Comparison of ENCODE assay signal across 7 mouse cellular contexts in genomic region chr13:95221882-95222568, GRCm38 (mm10). TPM values are rescaled to one million over a fixed set of nuclear protein-coding genes. Genes with fewer than 3 reads are reported as not detected.
DNase-seq lines count a peak whose midpoint lies in the region; ATAC-seq and TF ChIP-seq lines count a peak whose summit lies in the region.

No protein-coding gene starts in this region.

- no peak for ATAC-seq in lung, embryonic 14.5 days (ENCODE audit: insufficient read depth)
- no peak; the same call in 1 of the 2 replicates for ATAC-seq in midbrain, embryonic 14.5 days (ENCODE audit: low FRiP score, low TSS enrichment)
- no peak for ATAC-seq in activated CD4-positive, CD25-positive, alpha-beta regulatory T cell, adult 4 months

- peak overlapping the region; percentile 61 for H3K4me3 ChIP-seq in lung, embryonic 14.5 days (ENCODE audit: low read depth, low read length)
- H3K4me3 ChIP-seq in embryonic fibroblast, embryonic 13.5 days (ENCODE audit: insufficient read depth, low read length): peak overlapping the region; percentile 46
- peak overlapping the region; percentile 89 for H3K4me3 ChIP-seq in layer of hippocampus, adult 2 months
- H3K4me3 ChIP-seq in midbrain, embryonic 14.5 days (replicated peaks; ENCODE audit: low read depth, low read length): peak overlapping the region; percentile 65

- H3K27me3 ChIP-seq in lung, embryonic 14.5 days (ENCODE audit: insufficient read depth, low read length): peaks cover 27% of the 10 kb centered on the region
- peaks cover 7% of the 10 kb centered on the region; the same call in 1 of the 2 replicates for H3K27me3 ChIP-seq in midbrain, embryonic 14.5 days (ENCODE audit: control insufficient read depth, insufficient read depth, low read length)

- 4% methylated on average over 24 of the region's 24 CpGs for WGBS in lung, embryonic 14.5 days
- WGBS in midbrain, embryonic 14.5 days: 3% methylated on average over 24 of the region's 24 CpGs

- H3K9me3 ChIP-seq in lung, embryonic 14.5 days (ENCODE audit: low read depth, low read length): no peaks in the 10 kb centered on the region
- H3K9me3 ChIP-seq in midbrain, embryonic 14.5 days (ENCODE audit: control insufficient read depth, low read length): no peaks in the 10 kb centered on the region

- no peak for DNase-seq in lung, embryonic 14.5 days
- no peak for DNase-seq in lung, adult 18-20 months
- DNase-seq in layer of hippocampus, adult 2 months (ENCODE audit: low spot score in 2 of 2): peak; percentile 23 to 29
- DNase-seq in midbrain, embryonic 14.5 days: peak; percentile 41
- DNase-seq in spleen, postnatal 4 days (ENCODE audit: low spot score in 2 of 2): no peak

- no peak for TF ChIP-seq POLR2A in embryonic fibroblast, embryonic 13.5 days (IDR thresholded peaks at IDR 0.05; ENCODE audit: low read depth, low read length)

- peak overlapping the region; percentile 57 for H3K9ac ChIP-seq in lung, embryonic 14.5 days
- H3K9ac ChIP-seq in midbrain, embryonic 14.5 days (replicated peaks; ENCODE audit: low read length): peak overlapping the region; percentile 60

- no peaks in the 10 kb centered on the region for H3K4me1 ChIP-seq in lung, embryonic 14.5 days (ENCODE audit: insufficient read depth)
- peaks cover 8% of the 10 kb centered on the region for H3K4me1 ChIP-seq in embryonic fibroblast, embryonic 13.5 days (ENCODE audit: control insufficient read depth, insufficient read depth, low read length)
- no peaks in the 10 kb centered on the region for H3K4me1 ChIP-seq in midbrain, embryonic 14.5 days (ENCODE audit: control insufficient read depth, insufficient read depth, low read length)

- no peaks in the 10 kb centered on the region for H3K36me3 ChIP-seq in lung, embryonic 14.5 days (ENCODE audit: insufficient read depth)
- H3K36me3 ChIP-seq in midbrain, embryonic 14.5 days (ENCODE audit: control insufficient read depth, insufficient read depth, low read length): no peaks in the 10 kb centered on the region

- H3K4me2 ChIP-seq in lung, embryonic 14.5 days: peak overlapping the region; percentile 98
- H3K4me2 ChIP-seq in midbrain, embryonic 14.5 days (ENCODE audit: low read length): peak overlapping the region; percentile 95

- H3K27ac ChIP-seq in lung, embryonic 14.5 days (ENCODE audit: low read depth): no peak overlapping the region
- no peak overlapping the region for H3K27ac ChIP-seq in embryonic fibroblast, embryonic 13.5 days (ENCODE audit: insufficient read depth, low read length)
- H3K27ac ChIP-seq in layer of hippocampus, adult 2 months: peak overlapping the region; percentile 97
- no peak overlapping the region for H3K27ac ChIP-seq in midbrain, embryonic 14.5 days (replicated peaks; ENCODE audit: low read depth, low read length)

- TF ChIP-seq CTCF in lung, embryonic 14.5 days (IDR thresholded peaks at IDR 0.05; ENCODE audit: low read depth): no peak
- no peak for TF ChIP-seq CTCF in embryonic fibroblast, embryonic 13.5 days (IDR thresholded peaks at IDR 0.05; ENCODE audit: borderline replicate concordance, insufficient read depth, low read length)
- no peak for TF ChIP-seq CTCF in layer of hippocampus, adult 2 months (conservative IDR thresholded peaks at IDR 0.05)

RNA-seq across cellular contexts. Expression of gene Pde8b, which starts 28.1 kb away (rescaled TPM):
- 3.4 and 4.3 TPM in 2 replicates for polyA plus RNA-seq in lung, embryonic 14.5 days (2014; fragmentation: Nextera tagmentation; extraction: Ambion mirVana)
- polyA plus RNA-seq in embryonic fibroblast, embryonic 13.5 days (2011; ENCODE audit: insufficient read length, low read depth, missing spikeins): 21.7 and 44.1 TPM in 2 replicates
- total RNA-seq in layer of hippocampus, adult 2 months (2021): 100 to 1,000 TPM; 114 to 120 TPM
- 7.3 and 7.5 TPM in 2 replicates for polyA plus RNA-seq in midbrain, embryonic 14.5 days (2014; fragmentation: Nextera tagmentation; extraction: Ambion mirVana)
- 1 to 10 TPM in 1 of 2 experiments, under 1 TPM in 1; 0.54 to 1.2 TPM for polyA plus RNA-seq in activated CD4-positive, CD25-positive, alpha-beta regulatory T cell, adult 4 months (2017; shearing (Covaris generic))

Comparison
In these comparisons a context has a peak if more than half of its experiments do, and no peak if none do; other contexts are left out.
1. DNase-seq: peak in layer of hippocampus, adult 2 months (2 of 2) and midbrain, embryonic 14.5 days (single experiment); none in lung, embryonic 14.5 days (single experiment), lung, adult 18-20 months (0 of 2) and spleen, postnatal 4 days (0 of 2).
2. Peak in every context shown above with its lines, with median percentiles within 50 percentile points of each other: H3K4me3 ChIP-seq.